Mouse (Mus musculus) liver, embryonic 11.5 days (tissue): ENCODE results near the gene Mfsd5. TPM values are rescaled to one million over a fixed set of nuclear protein-coding genes. Genes with fewer than 3 reads are reported as not detected.

ENCODE experiments used
- ATAC-seq: fragments of 200-750 bp; cut with Nextera tagmentation; replicated peaks from 2 replicates; pipeline ENCODE4 v1.8.0; 2017; ENCODE audit warnings: moderate number of reproducible peaks, mild to moderate bottlenecking, moderate TSS enrichment, moderate library complexity; ENCODE audit not compliant: low FRiP score
- DNase-seq: peaks from one replicate; pipeline ENCODE4 v3.0.0-alpha.2; 2017; ENCODE audit warnings: low spot score
- H3K27ac ChIP-seq: fragments of 300-500 bp; sonication (generic); 2 replicates; pipeline ENCODE4 v1.5.1; 2014; ENCODE audit warnings: mild to moderate bottlenecking, low read depth, low read length, control low read depth
- H3K27me3 ChIP-seq: fragments of 300-500 bp; sonication (generic); replicated peaks from 2 replicates; pipeline ENCODE4 v1.6.1; 2014; ENCODE audit warnings: low read length, mixed read lengths; ENCODE audit not compliant: control insufficient read depth, insufficient read depth
- H3K36me3 ChIP-seq: fragments of 300-500 bp; sonication (generic); 2 replicates; pipeline ENCODE4 v1.6.1; 2014; ENCODE audit warnings: mild to moderate bottlenecking, low read length, moderate library complexity, mixed read lengths; ENCODE audit not compliant: control insufficient read depth, insufficient read depth
- H3K4me1 ChIP-seq: fragments of 300-500 bp; sonication (generic); replicated peaks from 2 replicates; pipeline ENCODE4 v1.6.1; 2014; ENCODE audit warnings: low read length, mixed read lengths; ENCODE audit not compliant: control insufficient read depth, insufficient read depth
- H3K4me2 ChIP-seq: fragments of 300-500 bp; sonication (generic); 2 replicates; pipeline ENCODE4 v1.6.1; 2014; ENCODE audit warnings: mild to moderate bottlenecking, control low read depth, moderate library complexity
- H3K4me3 ChIP-seq: fragments of 300-500 bp; sonication (generic); 2 replicates; pipeline ENCODE4 v1.5.1; 2014; ENCODE audit warnings: low read depth, low read length, control low read depth
- H3K9ac ChIP-seq: fragments of 300-500 bp; sonication (generic); 2 replicates; pipeline ENCODE4 v1.6.1; 2014; ENCODE audit warnings: low read depth, low read length, control low read depth
- H3K9me3 ChIP-seq: fragments of 300-500 bp; sonication (generic); 2 replicates; pipeline ENCODE4 v1.6.1; 2016; ENCODE audit warnings: low read length, inconsistent platforms, mixed read lengths; ENCODE audit not compliant: control insufficient read depth
- WGBS: fragments of 180-500 bp; shearing (Covaris S2); extraction: QIAGEN DNeasy Blood & Tissue Kit; methylation state at CpG from one replicate; pipeline ENCODE4 v1.1.7; 2014; 5-methylcytosine and 5-hydroxymethylcytosine counted together
- polyA plus RNA-seq: library from polyadenylated mRNA; unstranded; fragments of >200 nt; fragmentation: Nextera tagmentation; extraction: Ambion mirVana; gene quantifications from 2 replicates; pipeline ENCODE4 v1.2.1, GENCODE M21; 2014

The Mfsd5 gene
- polyA plus RNA-seq, 1 experiment from 2014 or later = 58.8 TPM

- no peak within 1 kb of the TSS for H3K27ac ChIP-seq
- peak within 1 kb of the TSS; percentile 20; the same call in 1 of the 2 replicates for H3K4me3 ChIP-seq
Observed at GRCm38 (mm10) chr15:102270274-102270960, 8.8 kb upstream of the Mfsd5 start, which contains the start of gene Gm9918. Gm9918 (plus strand) TSS chr15:102270563.

GRCm38 (mm10) chr15:102271441-102271840 lies 7.8 kb upstream of the Mfsd5 start:
- H3K9me3 ChIP-seq = no peaks in the 10 kb centered on the region
- 27% methylated on average over 3 of the region's 3 CpGs for WGBS
- H3K36me3 ChIP-seq = no peaks in the 10 kb centered on the region
- no peak overlapping the region for H3K4me2 ChIP-seq
- ATAC-seq = no peak; the same call in 1 of the 2 replicates
- no peak for DNase-seq
- H3K4me1 ChIP-seq = peaks cover 4% of the 10 kb centered on the region; the same call in 1 of the 2 replicates
- no peak overlapping the region for H3K27ac ChIP-seq
- H3K4me3 ChIP-seq = no peak overlapping the region
- peaks cover 20% of the 10 kb centered on the region for H3K27me3 ChIP-seq
- H3K9ac ChIP-seq = no peak overlapping the region

More at GRCm38 (mm10) chr15:102270274-102270960, 8.8 kb upstream of the Mfsd5 start, which contains the start of gene Gm9918:
- Histone ChIP-seq H3K9ac (no peak within 1 kb of the TSS; the same call in 1 of the 2 replicates), H3K4me2 (peak within 1 kb of the TSS; percentile 53), H3K9me3 (no peaks in the 10 kb centered on the region), H3K4me1 (peaks cover 4% of the 10 kb centered on the region; the same call in 1 of the 2 replicates), H3K27me3 (peaks cover 20% of the 10 kb centered on the region), H3K36me3 (no peaks in the 10 kb centered on the region)
- 15% methylated on average over 21 of the region's 21 CpGs for WGBS
- ATAC-seq (no peak; the same call in 1 of the 2 replicates), DNase-seq (no peak)

GRCm38 (mm10) chr15:102273982-102274716 lies 5.1 kb upstream of the Mfsd5 start:
- no peak overlapping the region for H3K4me3 ChIP-seq
- H3K4me1 ChIP-seq = peaks cover 8% of the 10 kb centered on the region
- no peaks in the 10 kb centered on the region for H3K36me3 ChIP-seq
- no peaks in the 10 kb centered on the region for H3K9me3 ChIP-seq
- 69% methylated on average over 6 of the region's 6 CpGs for WGBS
- DNase-seq (no peak), ATAC-seq (no peak)
- no peak overlapping the region for H3K9ac ChIP-seq
- peaks cover 20% of the 10 kb centered on the region for H3K27me3 ChIP-seq
- no peak overlapping the region for H3K27ac ChIP-seq
- H3K4me2 ChIP-seq = no peak overlapping the region

GRCm38 (mm10) chr15:102278726-102279091 lies 545 bp upstream of the Mfsd5 start:
- H3K36me3 ChIP-seq = peaks cover 9% of the 10 kb centered on the region
- H3K27me3 ChIP-seq = no peaks in the 10 kb centered on the region
- H3K4me3 ChIP-seq = peak overlapping the region; percentile 91
- H3K27ac ChIP-seq = peak overlapping the region; percentile 79
- H3K9ac ChIP-seq = peak overlapping the region; percentile 84
- WGBS = 17% methylated on average over 7 of the region's 7 CpGs
- no peaks in the 10 kb centered on the region for H3K9me3 ChIP-seq
- DNase-seq (no peak), ATAC-seq (no peak)
- H3K4me2 ChIP-seq = peak overlapping the region; percentile 95
- peaks cover 28% of the 10 kb centered on the region for H3K4me1 ChIP-seq

- H3K4me3 ChIP-seq = peak overlapping the region; percentile 91
- H3K36me3 ChIP-seq = peaks cover 9% of the 10 kb centered on the region
- WGBS = 18% methylated on average over 13 of the region's 13 CpGs
- peak overlapping the region; percentile 79 for H3K27ac ChIP-seq
- H3K4me2 ChIP-seq = peak overlapping the region; percentile 95
- H3K9ac ChIP-seq = peak overlapping the region; percentile 84
- peak; percentile 23 for ATAC-seq
- DNase-seq = no peak
- no peaks in the 10 kb centered on the region for H3K27me3 ChIP-seq
- no peaks in the 10 kb centered on the region for H3K9me3 ChIP-seq
- peaks cover 35% of the 10 kb centered on the region for H3K4me1 ChIP-seq
Observed at GRCm38 (mm10) chr15:102279783-102280520, 698 bp downstream of the Mfsd5 start.

- Histone ChIP-seq H3K9me3 (no peaks in the 10 kb centered on the region), H3K4me2 (peak overlapping the region; percentile 95), H3K9ac (peak overlapping the region; percentile 84), H3K4me3 (peak overlapping the region; percentile 91; the same call in 1 of the 2 replicates), H3K36me3 (peaks cover 9% of the 10 kb centered on the region), H3K4me1 (peaks cover 35% of the 10 kb centered on the region), H3K27me3 (no peaks in the 10 kb centered on the region), H3K27ac (no peak overlapping the region)
- WGBS = 90% methylated on average over 19 of the region's 19 CpGs
- ATAC-seq (no peak), DNase-seq (no peak)
Observed at GRCm38 (mm10) chr15:102280623-102281022, 1.4 kb downstream of the Mfsd5 start.

GRCm38 (mm10) chr15:102282463-102283292 lies 3.4 kb downstream of the Mfsd5 start:
- no peak for DNase-seq
- ATAC-seq = no peak
- Histone ChIP-seq H3K27ac (no peak overlapping the region; the same call in none of the 2 replicates), H3K4me1 (peaks cover 35% of the 10 kb centered on the region), H3K27me3 (no peaks in the 10 kb centered on the region), H3K9ac (no peak overlapping the region), H3K36me3 (peaks cover 9% of the 10 kb centered on the region), H3K4me3 (0 out of 2 replicates have a peak overlapping the region, but pooled peaks have one; percentile 3), H3K9me3 (no peaks in the 10 kb centered on the region), H3K4me2 (peak overlapping the region; percentile 36)
- WGBS = 47% methylated on average over 8 of the region's 8 CpGs

- DNase-seq (no peak), ATAC-seq (no peak)
- H3K9ac ChIP-seq = no peak overlapping the region
- no peak overlapping the region for H3K27ac ChIP-seq
- no peak overlapping the region for H3K4me3 ChIP-seq
- H3K9me3 ChIP-seq = no peaks in the 10 kb centered on the region
- no peaks in the 10 kb centered on the region for H3K27me3 ChIP-seq
- WGBS = 37% methylated on average over 3 of the region's 3 CpGs
- peaks cover 9% of the 10 kb centered on the region for H3K36me3 ChIP-seq
- H3K4me1 ChIP-seq = peaks cover 34% of the 10 kb centered on the region
- no peak overlapping the region for H3K4me2 ChIP-seq
Observed at GRCm38 (mm10) chr15:102283648-102284047, 4.4 kb downstream of the Mfsd5 start.
